Mouse (Mus musculus) small intestine, adult 2 months (tissue): ENCODE measurements around the gene Sema6c. TPM values are rescaled to one million over a fixed set of nuclear protein-coding genes. Genes with fewer than 3 reads are reported as not detected.
"Not testable (repeated sequence)": the region's sequence is repeated elsewhere in the genome, so short reads cannot be mapped to it uniquely, and the experiment has no call there.

Experiments used
- H3K27ac ChIP-seq: fragments of 200-500 bp; 2 replicates; pipeline ENCODE4 v1.5.1; 2012; ENCODE audit warnings: low read depth, low read length, control low read depth, inconsistent platforms; ENCODE audit not compliant: insufficient read depth
- H3K27me3 ChIP-seq: fragments of 200-500 bp; 2 replicates; pipeline ENCODE4 v1.6.1; 2012; ENCODE audit warnings: mild to moderate bottlenecking, moderate library complexity, low read length, inconsistent platforms; ENCODE audit not compliant: control insufficient read depth, insufficient read depth
- H3K36me3 ChIP-seq: fragments of 200-500 bp; 2 replicates; pipeline ENCODE4 v1.6.1; 2012; ENCODE audit warnings: mild to moderate bottlenecking, low read length, control low read depth, inconsistent platforms; ENCODE audit not compliant: control insufficient read depth, insufficient read depth
- H3K4me1 ChIP-seq: fragments of 200-500 bp; 2 replicates; pipeline ENCODE4 v1.6.1; 2012; ENCODE audit warnings: low read length, inconsistent platforms, mixed read lengths; ENCODE audit not compliant: control insufficient read depth, insufficient read depth, insufficient read length
- H3K4me3 ChIP-seq: fragments of 200-500 bp; 2 replicates; pipeline ENCODE4 v1.5.1; 2012; ENCODE audit warnings: low read depth, mild to moderate bottlenecking, control low read depth, inconsistent platforms, low read length, moderate library complexity
- CTCF ChIP-seq: fragments of 200-500 bp; IDR thresholded peaks from 2 replicates; pipeline ENCODE4 v1.5.1; 2012; ENCODE audit warnings: low read depth, mild to moderate bottlenecking, control low read depth, inconsistent platforms, low read length, moderate library complexity, mixed read lengths; ENCODE audit not compliant: insufficient replicate concordance, insufficient read length; ENCODE audit errors: extremely low read depth
- POLR2A ChIP-seq: fragments of 200-500 bp; IDR thresholded peaks from 2 replicates; pipeline ENCODE4 v1.6.1; 2012; ENCODE audit warnings: low read depth, mild to moderate bottlenecking, control low read depth, inconsistent platforms, low read length, moderate library complexity
- WGBS: fragments of 180-500 bp; shearing (Covaris S2); methylation state at CpG from one replicate; pipeline ENCODE4 v1.1.7; 2018; 5-methylcytosine and 5-hydroxymethylcytosine counted together
- polyA plus RNA-seq: library from polyadenylated mRNA; depleted of rRNA; stranded (reverse); fragments of >200 nt; gene quantifications from 2 replicates; pipeline ENCODE4 v1.2.3, GENCODE M21; 2012

Sema6c gene
- polyA plus RNA-seq, 1 experiment, result 4.6 TPM

DNA sequence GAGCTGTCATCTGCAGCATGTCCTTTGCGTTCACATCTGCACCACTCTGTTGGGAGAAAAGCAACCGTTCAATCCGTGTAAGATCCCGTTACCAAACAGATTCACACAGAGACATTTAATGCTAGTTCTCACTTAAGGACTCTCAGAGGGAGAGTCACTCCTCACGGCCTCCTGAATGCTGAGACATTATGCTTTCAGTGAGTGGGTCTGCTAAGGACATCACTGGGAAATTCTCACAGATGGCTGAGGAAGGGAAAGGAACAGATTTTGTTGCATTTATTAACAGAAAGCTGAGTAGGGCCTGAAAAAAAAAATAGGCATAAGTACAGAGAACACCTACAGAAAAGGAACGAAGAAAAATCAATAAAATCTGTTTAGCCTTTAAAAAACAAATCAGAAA, 43.6 kb downstream of the Sema6c start:
- Histone ChIP-seq H3K27me3 (no peaks in the 10 kb centered on the region), H3K27ac (no peak overlapping the region), H3K4me1 (no peaks in the 10 kb centered on the region), H3K4me3 (no peak overlapping the region), H3K36me3 (peaks cover 71% of the 10 kb centered on the region)
- TF ChIP-seq CTCF, result no peak
- TF ChIP-seq POLR2A, result no peak
- WGBS, result 96% methylated on average over 6 of the region's 6 CpGs

DNA sequence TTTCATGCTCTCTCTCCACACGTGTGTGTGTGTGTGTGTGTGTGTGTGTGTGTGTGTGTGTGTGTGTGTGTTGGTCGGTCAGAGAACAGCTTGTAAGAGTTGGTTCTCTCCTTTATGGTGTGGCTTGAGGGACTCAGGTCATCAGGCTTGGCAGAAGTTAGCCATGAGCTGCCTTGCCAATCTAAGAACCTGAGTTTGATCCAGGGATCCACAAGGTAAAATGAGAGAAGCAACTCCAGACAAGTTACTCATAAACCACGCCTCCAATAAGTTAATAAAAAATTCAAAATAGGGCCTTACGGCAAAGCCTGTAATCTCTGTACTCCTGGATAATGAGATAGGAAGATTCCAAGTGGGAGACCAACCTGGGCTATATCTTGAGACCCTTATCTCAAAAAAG, 48.0 kb downstream of the Sema6c start:
- 76% methylated on average over 4 of the region's 4 CpGs for WGBS
- H3K27ac ChIP-seq, result no peak overlapping the region
- H3K27me3 ChIP-seq, result no peaks in the 10 kb centered on the region
- TF ChIP-seq CTCF (no peak), POLR2A (no peak)
- H3K4me1 ChIP-seq, result no peaks in the 10 kb centered on the region; the same call in 1 of the 2 replicates
- no peak overlapping the region for H3K4me3 ChIP-seq
- H3K36me3 ChIP-seq, result peaks cover 44% of the 10 kb centered on the region

DNA sequence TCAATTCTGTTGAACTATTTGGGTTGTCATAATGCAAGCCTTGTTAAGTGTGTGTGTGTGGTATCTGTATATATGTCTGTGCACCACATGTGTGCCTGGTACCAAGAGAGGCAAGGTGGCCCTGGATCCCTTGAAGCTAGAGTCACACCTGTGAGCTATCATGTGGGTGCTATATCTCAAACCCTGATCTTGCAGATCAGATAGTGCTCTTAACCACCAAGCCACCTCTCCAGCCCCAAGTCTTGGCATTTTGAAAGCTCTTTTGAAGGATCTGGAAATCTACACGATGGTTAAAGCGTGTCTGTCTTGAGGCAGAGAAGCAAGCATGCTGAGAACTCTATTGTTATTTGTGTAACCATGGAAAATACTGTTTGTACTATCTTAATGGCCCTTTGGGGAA, 50.3 kb downstream of the Sema6c start:
- H3K27me3 ChIP-seq, result no peaks in the 10 kb centered on the region
- no peaks in the 10 kb centered on the region; the same call in 1 of the 2 replicates for H3K4me1 ChIP-seq
- H3K27ac ChIP-seq, result no peak overlapping the region
- TF ChIP-seq CTCF (no peak), POLR2A (no peak)
- peaks cover 38% of the 10 kb centered on the region for H3K36me3 ChIP-seq
- no peak overlapping the region for H3K4me3 ChIP-seq
- 67% methylated on average over 2 of the region's 2 CpGs for WGBS

DNA sequence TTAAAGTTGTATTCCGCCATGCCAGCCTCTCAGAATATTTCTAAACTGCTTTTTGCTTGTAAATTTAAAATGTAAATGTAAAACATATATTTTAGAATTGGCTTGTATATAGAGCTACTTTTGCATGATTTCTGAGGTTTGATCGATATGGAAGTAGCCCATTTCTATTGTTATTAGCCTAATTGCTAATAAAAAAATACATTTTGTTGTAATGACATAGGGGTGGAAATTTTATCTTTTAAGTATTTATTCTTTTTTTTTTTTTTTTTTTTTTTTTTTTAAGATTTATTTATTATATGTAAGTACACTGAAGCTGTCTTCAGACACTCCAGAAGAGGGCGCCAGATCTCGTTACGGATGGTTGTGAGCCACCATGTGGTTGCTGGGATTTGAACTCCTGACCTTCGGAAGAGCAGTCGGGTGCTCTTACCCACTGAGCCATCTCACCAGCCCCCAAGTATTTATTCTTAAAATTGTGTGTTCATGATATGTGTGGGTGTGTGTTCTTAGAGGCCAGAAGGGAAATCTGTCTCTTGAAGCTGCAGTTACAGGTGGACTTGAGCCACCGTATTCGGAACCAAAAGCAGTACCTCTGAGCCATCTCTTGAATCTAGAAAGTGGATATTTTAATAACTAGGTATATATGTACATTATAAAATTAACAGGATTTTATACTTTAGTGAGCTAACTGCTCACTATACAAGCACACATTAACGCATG, 52.8 kb downstream of the Sema6c start:
- WGBS, result 88% methylated on average over 9 of the region's 10 CpGs
- not testable (repeated sequence) for H3K4me3 ChIP-seq, H3K27me3 ChIP-seq, H3K4me1 ChIP-seq, H3K27ac ChIP-seq
- TF ChIP-seq CTCF, result peak; percentile 12; the same call in 1 of the 2 replicates
- H3K36me3 ChIP-seq, result peaks cover 22% of the 10 kb centered on the region

DNA sequence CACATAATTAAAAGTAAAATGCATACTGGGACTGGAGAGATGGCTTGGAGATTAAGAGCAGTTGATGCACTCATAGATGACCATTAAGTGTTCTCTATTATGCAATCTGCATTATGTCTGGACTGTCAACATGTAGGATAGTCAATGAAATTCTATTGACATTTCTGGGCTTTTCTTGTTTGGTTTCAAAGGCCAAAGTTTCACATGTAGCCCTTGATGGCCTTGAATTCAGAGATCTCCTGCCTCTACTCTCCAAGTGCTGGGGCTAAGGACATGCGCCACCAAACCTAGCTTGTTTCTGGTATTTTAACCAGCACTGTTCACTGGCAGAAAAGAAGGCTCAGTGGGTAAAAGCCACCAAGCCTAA, 53.3 kb downstream of the Sema6c start:
- H3K4me3 ChIP-seq, result no peak overlapping the region
- no peak overlapping the region for H3K27ac ChIP-seq
- no peaks in the 10 kb centered on the region for H3K27me3 ChIP-seq
- peaks cover 19% of the 10 kb centered on the region for H3K36me3 ChIP-seq
- 92% methylated on average over 1 of the region's 1 CpGs for WGBS
- no peaks in the 10 kb centered on the region; the same call in 1 of the 2 replicates for H3K4me1 ChIP-seq
- TF ChIP-seq POLR2A, result no peak
- TF ChIP-seq CTCF, result no peak

DNA sequence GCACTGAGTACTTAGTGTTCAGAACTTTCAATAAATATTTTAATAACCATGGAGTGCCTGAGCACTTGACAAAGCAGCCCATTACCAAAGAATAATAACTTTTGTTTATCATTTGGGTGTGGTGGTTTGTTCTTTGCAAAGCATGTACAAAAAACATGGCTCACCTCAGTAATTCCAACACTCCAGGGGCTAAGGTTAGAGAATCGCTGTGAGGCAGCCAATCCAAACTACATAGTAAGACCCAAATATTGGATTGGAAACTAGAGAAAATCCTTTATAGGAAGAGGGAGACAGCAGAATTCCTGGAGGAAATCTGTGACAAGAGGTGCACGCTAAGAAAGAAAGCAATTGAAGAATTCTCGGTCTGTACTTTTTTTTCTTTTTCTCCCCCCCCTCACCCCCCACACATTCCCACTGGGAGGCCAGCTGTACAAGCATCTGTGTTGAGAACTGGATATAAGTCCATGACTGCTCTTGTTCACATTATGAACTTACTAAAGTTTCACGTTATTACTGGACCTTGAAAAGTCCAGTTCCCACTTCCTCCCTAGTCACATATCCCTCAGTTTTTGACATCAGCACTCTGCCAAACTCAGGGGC, 56.5 kb downstream of the Sema6c start:
- peak overlapping the region; percentile 94 for H3K4me3 ChIP-seq
- peak overlapping the region; percentile 51; the same call in 1 of the 2 replicates for H3K27ac ChIP-seq
- 3% methylated on average over 4 of the region's 4 CpGs for WGBS
- no peaks in the 10 kb centered on the region for H3K27me3 ChIP-seq
- H3K36me3 ChIP-seq, result peaks cover 15% of the 10 kb centered on the region
- no peak for TF ChIP-seq CTCF
- TF ChIP-seq POLR2A, result no peak
- no peaks in the 10 kb centered on the region; the same call in 1 of the 2 replicates for H3K4me1 ChIP-seq

DNA sequence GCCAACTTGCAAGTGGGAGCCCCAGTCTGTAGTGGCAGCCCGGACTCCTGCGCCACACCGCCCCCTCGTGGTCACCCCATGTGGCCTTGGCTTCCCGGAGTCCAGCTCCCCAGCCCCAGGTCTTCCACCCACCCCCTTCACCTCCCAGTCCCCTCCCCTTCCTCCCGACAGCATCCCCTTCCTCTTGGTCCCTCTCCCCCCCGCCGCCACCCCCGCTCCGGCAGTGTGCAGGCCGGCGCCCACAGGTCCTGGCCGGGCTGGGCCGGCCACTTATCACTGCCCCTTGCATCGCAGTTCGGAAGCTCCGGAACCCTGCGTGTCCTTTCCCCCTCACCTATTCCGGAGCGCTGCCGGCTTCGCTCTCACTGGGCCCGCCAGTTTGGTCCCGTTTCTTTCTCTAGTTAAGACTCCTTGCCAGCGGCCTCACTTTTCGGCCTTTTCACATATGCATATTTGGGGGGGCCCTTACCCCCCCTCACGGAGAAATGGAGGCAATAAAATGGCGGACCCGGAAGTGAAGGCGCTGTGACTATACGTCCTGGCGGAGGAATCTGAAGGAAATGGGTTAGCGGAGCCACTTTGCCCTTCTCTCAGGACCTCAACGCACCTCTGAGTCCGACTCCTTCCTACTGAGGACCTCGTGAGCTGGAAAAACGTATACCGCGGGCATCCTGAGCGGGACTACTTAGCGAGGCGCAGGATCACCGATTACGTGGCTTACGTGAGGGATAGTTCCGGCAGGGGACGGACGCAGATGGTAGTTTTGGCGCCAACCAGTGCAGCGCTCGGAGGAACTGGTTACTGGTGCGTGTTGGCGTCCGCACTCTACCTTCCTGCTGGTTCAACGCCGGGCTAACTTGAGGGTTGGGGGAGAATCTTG, 57.2 kb downstream of the Sema6c start, which contains the start of gene Gabpb2:
Gene Gabpb2, minus strand, starts transcription at position 662 of the 880 bp plus-strand sequence.
- WGBS, result under 1% methylated on average over 56 of the region's 56 CpGs

More for the DNA sequence above, 57.2 kb downstream of the Sema6c start, which contains the start of gene Gabpb2:
- H3K27me3 ChIP-seq, result no peaks in the 10 kb centered on the region
- peak within 1 kb of the TSS; percentile 94 for H3K4me3 ChIP-seq
- H3K36me3 ChIP-seq, result peaks cover 15% of the 10 kb centered on the region
- H3K27ac ChIP-seq, result peak within 1 kb of the TSS; percentile 100
- TF ChIP-seq CTCF (peak; percentile 92), POLR2A (peak; percentile 46)
- H3K4me1 ChIP-seq, result no peaks in the 10 kb centered on the region; the same call in 1 of the 2 replicates
